Mouse (Mus musculus) right cerebral cortex, postnatal 10 days (tissue): Measurements from ENCODE around the gene Ttyh2.

Experiments used
- DNase-seq, 2 experiments: peaks; one replicate each; pipeline ENCODE4 v3.0.0; 2021; ENCODE audit warnings: low spot score in 2 of 2

Ttyh2 gene

GRCm38 (mm10) chr11:114682321-114682900, 7.2 kb downstream of the Ttyh2 start:
- DNase-seq: no peak

DNA sequence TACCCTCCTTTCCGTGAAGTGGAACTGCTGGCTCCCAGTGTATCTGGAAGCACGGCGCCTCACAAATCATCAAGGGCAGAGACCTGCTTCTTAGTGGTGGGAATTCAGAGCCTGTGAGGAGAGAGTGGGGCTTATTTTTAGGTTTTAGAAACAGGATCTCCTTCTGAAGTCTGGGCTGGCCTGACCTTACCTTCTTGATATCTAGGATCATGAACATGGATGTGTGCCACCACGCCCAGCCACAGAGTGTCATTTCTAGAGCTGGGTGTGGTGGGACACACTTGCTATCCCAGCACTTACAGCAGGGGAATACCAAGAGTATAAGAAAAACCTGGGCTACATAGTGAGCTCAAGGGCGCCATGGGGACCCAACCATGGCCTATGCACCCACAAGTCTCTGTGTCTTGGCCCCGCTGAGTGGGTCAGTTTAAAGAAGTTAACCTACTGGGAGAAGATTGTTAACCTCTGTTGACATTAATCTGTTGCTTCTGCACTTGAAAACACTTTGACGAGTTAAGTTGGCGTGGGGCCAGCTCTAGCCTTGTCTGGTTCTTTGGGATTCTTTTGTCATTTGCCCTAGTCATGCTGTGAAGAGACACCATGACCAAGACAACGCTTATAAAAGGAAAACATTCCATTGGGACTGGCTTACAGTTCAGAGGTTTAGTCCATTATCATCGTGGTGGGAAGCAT, 7.9 kb downstream of the Ttyh2 start:
- DNase-seq: no peak

- DNase-seq: no peak
These were observed 8.7 kb downstream of the Ttyh2 start for GRCm38 (mm10) chr11:114683722-114684621.

DNA sequence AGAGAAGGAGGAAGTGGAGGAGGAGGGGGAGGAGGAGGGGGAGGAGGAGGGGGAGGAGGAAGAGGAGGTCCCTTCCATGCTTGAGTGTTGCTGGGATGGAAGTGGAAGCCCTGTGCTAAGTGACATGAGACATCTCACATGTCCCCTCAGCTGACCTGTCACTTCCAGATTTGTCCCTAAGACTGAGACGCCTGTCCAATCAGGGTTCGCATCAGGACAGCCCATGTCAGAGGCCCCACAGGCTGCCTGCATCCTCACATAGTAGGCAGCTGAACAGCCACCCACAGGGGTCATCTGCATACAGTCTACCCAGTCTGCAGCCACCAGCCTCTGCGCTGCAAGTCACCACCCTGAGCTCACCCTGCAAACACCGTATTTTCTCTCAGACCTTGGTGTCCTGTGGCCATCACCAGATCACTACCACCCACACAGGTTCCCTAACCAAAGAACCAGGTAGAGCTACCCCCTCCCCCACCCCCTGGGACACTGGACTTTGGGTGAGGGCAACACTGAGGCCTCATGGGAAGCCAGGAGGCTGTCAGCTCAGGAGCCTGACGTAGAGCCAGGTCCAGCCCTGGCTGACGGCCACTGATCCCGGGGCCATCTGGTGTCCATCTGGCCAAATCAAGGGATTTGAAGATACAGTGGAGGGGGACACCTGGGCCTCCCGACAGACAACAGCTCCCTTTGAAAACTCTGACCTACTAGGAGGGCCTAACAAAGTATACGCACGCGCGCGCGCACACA, 9.6 kb downstream of the Ttyh2 start:
- no peak for DNase-seq

GRCm38 (mm10) chr11:114685526-114686040, 10.4 kb downstream of the Ttyh2 start:
- DNase-seq: no peak

DNA sequence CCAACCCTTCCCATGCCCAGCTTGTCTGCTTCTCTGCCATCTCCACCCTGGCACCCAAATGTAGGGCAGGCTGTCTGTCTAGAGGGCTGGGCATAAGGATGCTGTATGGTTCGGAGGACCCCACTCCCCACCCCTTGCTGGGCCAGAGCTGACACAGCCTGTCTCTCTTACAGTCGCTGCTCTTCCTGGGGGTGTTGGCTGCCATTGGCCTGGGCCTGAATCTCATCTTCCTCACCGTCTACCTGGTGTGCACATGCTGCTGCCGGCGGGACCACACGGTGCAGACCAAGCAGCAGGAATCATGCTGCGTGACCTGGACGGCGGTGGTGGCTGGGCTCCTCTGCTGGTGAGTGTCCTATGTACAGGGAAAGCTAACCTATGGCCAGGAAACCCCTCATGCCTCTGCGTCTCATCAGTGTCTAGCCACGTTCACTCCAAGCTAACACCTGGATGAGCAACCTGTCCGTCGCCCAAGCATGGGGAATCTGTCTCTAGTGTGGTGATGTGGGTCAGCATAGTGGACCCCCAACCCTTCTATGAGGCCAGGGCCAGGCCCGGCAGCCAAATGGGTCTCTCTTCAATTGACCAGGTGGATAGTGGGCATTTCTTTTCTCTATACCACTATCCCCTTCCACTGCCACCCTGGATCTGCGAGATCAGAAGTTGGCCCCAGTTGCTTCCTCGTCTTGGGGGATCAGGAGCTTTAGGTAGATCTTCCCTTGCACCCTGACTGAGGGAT, 11.2 kb downstream of the Ttyh2 start:
- DNase-seq: no peak

DNA sequence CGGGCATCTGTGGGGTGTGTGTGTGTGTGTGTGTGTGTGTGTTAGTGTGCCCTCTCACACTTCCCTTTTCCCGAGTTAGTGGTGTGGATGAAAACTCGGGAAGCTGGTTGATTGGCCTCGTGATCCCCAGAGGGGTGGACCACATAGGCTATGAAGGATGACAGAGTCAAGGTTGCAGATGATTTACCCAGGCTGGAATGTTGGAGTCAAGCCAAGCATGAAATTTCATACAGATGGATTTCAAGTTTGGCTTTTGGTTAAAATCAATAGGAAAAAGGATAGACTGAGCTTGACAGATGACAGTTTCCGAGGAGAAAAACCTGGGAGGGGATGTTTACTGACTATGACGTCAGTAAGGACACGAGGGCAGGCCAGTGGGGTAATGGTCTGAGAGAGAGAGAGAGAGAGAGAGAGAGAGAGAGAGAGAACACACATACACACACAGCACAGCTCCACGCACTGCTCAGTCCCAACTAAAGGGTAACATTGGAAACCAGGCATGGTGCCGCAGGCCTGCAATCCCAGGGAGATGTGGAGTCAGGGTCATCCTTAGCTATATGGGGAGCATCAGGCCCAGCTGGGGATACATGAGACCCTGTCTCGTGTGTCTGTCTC, 12.4 kb downstream of the Ttyh2 start:
- no peak for DNase-seq

GRCm38 (mm10) chr11:114688729-114689128, 13.5 kb downstream of the Ttyh2 start:
- DNase-seq: no peak

DNA sequence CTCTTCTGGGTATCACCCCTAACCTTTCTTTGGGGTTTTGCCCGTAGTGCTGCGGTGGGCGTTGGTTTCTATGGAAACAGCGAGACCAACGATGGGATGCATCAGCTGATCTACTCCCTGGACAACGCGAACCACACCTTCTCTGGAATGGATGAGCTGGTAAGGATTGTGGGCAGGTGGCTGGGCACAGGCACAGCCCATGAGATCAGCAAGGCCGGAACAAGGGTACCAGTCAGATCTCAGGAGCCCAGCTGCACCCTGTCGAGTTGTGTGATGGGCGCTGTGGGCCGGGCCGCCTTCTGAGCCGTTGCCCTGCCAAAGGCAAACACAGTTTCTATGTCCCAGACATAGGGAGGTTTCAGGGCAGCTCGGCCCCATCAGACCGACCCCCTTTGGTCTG, 15.0 kb downstream of the Ttyh2 start:
- no peak for DNase-seq

- DNase-seq: no peak
These were observed 16.4 kb downstream of the Ttyh2 start for GRCm38 (mm10) chr11:114691454-114692182.

DNA sequence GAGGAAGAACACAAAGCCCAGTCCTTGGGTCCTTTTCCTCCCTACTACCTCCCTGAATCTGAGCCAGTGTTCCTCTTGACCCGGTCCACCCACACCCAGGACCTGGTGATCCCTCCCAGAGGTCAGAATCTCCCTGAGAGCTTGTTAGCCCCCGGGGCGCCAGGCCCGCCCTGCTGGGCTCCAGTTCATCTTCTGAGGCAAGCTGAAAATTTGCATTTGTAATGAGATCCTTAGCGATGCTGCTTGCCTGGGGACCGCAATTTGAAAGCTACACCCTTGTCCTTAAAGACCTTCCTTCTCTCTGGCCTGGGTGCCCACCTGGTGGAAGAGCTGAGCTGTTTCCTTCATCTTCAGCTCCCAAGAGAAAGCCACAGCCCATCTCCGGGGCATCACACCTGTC, 17.4 kb downstream of the Ttyh2 start:
- no peak for DNase-seq

- DNase-seq: no peak
These were observed 18.2 kb downstream of the Ttyh2 start for GRCm38 (mm10) chr11:114693456-114693855.

- no peak for DNase-seq
These were observed 19.2 kb downstream of the Ttyh2 start for GRCm38 (mm10) chr11:114694451-114694850.

DNA sequence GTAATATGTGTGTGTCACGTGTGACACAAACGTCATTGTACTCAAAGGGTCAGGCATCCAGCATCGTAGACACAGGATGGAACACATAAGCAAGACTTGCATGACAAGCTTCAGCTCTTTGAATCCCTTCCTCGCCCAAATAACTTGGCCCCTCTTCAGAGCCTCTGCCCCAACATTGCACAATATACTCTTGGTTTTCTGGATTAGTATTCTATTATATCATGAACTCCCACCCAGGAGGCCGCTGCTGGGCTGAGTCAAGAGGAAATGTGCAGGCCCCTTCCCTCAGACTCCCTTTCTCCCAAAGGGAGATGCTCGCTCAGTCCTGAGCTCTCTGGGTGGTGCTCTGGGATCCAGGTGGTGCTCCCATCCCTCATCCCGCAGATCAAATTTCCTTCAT, 23.3 kb downstream of the Ttyh2 start:
- DNase-seq: no peak

DNA sequence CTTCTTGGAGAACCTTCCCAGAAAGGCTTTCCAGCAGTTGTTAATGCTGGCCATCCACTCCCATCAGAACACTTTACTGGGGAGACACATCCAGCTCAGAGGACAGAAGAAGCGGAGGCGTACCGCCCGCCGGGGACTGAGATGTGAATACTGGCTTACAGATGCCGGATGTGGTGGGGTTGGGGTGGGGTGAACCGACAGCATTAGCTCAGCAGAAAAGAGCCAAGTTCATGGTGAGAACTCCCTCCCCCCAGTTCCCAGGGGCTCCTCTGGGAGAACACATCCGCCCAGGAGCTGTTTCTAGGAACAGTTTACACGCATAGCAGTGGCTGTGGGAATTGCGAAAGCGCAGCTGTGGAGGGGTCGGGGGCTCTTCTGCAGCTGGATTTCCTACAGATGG, 24.3 kb downstream of the Ttyh2 start:
- no peak for DNase-seq

- peak in 1 of 2 experiments; percentile 57 for DNase-seq
These were observed 27.2 kb downstream of the Ttyh2 start for GRCm38 (mm10) chr11:114702311-114702995.

DNA sequence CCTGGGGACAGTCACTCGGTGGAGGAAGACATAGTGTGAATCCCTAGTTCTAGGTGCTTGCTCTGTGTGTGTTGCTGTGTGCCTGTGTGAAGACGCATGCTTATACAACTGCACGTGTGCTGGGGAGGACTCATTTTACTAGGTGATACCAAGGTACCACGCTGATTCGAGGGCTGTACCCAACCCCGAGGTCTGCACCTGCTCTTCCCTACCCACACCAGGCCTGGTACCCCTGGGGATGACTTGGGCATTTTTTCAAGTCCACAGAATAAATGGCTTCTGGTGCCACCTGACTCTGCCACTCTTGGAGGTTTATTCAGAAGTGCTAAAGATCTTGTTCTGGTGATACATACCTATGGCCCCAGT, 27.7 kb downstream of the Ttyh2 start:
- no peak for DNase-seq

- DNase-seq: peak; percentile 90 to 92
These were observed 29.1 kb downstream of the Ttyh2 start for GRCm38 (mm10) chr11:114704071-114704913.
